Mouse (Mus musculus) activated CD4-positive, CD25-positive, alpha-beta regulatory T cell, adult 4 months (primary cell): ENCODE measurements around the gene Tnnc2. TPM values are rescaled to one million over a fixed set of nuclear protein-coding genes. Genes with fewer than 3 reads are reported as not detected.

Experiments used
- ATAC-seq: one replicate; pipeline ENCODE4 v1.8.0; 2017
- polyA plus RNA-seq, 2 experiments: library from polyadenylated mRNA; unstranded; fragments of 100-300 nt; shearing (Covaris generic); gene quantifications; one replicate each; pipeline ENCODE4 v1.2.1; 2017

The Tnnc2 gene
- polyA plus RNA-seq, 2 experiments from 2014 or later: not detected

DNA sequence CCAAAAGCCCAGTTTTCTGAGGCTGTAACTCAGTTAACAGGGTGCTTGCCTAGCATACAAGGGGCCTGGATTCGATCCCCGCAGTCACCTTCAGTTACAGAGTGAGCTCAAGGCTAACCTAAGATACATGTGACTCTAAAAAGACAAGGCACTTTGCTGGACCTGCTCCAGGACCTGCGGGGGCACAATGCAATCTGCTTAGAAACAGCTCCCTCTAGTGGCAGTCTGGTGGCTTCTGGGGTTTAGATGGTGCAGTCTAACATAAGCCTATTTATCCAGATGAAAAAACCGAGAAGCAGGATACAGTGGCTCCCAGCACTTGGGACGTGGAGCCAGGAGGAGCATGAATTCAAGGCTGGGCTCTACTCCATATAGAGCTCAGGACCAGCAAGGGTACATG is 14.5 kb upstream of the Tnnc2 start:
- ATAC-seq: peak; percentile 63

DNA sequence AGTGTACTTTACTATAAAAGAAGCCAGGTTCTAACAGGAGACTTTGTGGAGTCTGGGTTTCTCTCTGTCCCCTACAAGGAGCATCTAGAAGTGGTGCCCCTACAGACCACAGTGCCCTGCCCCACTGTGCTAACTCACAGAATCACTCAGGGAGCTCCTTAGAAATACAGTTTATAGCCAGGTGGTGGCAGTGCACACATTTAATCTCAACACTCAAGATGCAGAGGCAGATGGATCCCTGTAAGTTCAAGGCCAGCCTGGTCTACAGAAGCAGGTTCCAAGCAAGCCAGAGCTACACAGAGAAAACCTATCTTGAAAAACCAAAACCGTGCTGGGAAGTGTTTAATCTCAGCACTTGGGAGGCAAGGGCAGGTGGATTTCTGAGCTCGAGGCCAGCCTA is 14.0 kb upstream of the Tnnc2 start:
- no peak for ATAC-seq

DNA sequence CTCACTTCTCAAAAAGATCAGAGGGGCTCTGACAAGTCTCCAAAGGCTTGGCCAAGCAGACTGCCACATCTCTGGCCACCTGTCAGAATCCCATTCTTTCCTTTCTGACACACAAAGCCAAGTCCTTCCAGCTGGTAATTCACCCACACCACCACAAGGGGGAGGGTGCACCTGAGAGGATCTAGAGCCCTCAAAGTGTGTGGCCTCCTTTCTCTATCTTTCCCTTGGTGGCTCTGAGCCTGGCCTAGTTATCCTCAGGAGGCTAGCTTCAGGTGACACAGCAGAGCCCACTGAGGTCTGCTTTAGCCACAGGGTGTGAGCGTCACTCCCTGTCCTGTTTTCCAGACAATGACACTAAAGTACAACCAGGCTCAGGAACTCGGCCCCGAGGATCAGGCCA is 13.5 kb upstream of the Tnnc2 start:
- ATAC-seq: peak; percentile 52

DNA sequence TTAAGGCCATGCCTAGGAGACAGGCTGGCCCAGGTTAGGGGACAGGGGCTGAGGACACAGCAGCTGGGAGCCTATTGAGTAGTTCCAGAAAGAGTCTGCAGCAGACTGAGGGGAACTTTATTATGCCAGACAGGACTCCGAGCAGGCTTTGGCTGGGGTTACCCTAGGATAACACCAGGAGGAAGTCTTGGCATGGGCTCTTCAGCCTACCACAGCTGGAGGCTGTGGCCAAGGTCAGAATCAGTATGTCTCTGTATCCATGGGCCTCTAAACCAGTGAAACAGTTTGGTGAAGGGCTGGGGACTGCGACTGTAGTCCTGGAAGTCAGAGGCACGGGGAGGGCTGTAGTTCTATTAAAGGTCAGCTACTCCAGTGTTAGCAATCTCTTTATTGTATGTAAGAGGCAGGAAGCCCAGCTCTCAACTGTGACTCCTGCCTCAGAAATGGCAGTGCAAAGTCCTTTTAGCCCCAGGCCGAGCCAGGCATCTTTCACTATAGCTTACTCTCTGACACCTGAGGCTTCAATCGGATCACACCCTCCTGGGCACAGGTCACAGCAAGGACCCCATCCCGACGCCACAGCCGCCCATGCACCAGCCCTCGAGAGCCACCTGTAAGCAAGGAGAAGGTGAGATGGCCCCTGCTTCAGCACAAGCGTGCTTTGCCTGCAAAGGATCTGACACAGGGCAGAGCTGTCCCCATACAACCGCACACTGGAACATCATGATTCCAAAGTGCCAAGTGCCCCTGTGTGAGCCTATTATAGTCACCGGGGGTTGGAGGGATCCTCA is 12.8 kb upstream of the Tnnc2 start:
- ATAC-seq: no peak

DNA sequence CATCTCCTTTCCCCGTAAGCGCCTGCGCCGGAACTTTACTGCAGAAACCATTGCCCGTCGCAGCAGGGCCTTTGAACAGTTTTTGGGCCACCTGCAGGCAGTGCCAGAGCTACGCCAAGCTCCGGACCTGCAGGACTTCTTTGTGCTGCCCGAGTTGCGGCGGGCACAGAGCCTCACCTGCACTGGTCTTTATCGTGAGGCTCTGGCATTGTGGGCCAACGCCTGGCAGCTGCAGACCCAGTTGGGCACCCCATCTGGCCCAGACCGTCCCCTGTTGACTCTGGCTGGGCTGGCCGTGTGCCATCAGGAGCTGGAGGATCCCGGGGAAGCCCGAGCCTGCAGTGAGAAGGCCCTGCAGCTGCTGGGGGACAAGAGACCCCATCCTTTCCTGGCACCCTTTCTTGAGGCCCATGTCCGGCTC is 12.1 kb upstream of the Tnnc2 start:
- ATAC-seq: no peak

DNA sequence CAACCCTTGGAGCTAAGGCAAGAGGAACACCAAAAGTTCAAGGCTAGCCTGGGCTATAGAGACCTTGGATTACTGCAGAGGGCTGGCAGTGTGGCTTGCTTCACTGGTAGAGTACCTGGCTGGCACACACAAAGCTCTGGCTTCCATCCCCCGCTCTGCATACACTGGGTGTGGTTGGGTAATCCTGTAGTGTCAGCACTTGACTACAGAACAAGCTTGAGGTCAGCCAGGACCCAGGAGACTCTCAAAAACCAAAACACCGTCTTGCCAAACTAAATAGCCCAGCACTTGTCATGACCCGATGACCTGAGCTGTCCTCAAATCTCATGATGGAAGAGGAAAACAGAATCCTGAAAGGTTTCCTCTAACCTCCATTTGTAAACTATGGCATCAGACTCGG is 10.7 kb upstream of the Tnnc2 start:
- ATAC-seq: no peak

DNA sequence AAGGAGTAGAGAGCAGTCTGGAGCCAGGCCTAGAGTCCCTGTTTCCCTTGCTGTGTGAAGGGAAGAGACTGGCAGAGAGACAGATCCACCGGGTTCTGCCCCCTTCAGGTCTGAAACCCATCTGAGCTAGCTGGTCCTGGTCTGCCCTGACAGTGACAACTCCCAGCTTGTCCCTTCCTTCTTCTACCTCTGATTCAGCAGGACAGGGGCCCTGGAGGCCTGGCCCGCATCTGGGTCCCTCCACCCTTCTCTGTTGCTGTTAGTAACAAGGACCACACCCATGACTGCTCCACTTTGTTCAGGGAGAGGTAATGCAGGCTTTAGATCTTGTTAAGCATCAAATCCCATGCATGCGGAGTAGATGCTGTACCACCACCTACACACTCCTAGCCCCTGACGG is 8.6 kb upstream of the Tnnc2 start:
- ATAC-seq: no peak

DNA sequence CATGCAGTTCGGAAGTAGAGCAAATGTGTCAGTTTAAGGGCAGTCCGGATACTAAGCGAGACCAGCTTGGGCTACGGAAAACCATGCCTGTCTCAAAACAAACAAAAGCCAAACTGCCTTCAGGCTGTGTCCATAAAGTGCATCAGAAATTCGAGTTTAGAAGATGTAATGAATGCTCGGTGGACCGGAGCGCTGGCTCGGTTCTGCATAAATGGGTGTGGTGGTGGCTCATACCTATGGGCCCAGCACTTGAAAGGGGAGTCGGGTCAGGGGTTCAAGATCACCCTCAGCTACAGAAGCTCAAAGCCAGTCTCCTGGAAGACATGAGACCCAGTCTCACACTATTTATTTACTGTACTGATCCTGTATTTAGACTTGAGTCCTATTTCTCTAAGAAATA is 8.0 kb upstream of the Tnnc2 start:
- no peak for ATAC-seq

DNA sequence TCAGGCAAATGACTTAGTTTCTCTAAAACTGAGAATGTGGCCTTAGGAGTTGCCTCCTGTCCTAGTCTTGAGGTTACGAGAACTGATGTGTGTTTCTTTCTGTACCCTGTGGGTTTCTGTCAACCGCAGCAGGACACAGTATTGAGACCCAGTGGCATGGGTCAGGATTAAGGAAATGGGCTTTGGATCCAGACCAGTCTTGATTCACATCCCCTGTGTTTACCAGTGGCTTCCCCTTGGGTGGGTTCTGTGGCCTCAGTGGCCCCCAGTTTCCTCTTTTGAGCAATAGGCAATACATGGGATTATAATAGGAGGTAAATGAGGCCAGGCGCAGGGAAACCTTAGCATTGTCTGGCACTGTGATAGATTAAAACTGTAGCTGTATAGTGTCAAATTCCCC is 7.3 kb upstream of the Tnnc2 start:
- ATAC-seq: no peak

DNA sequence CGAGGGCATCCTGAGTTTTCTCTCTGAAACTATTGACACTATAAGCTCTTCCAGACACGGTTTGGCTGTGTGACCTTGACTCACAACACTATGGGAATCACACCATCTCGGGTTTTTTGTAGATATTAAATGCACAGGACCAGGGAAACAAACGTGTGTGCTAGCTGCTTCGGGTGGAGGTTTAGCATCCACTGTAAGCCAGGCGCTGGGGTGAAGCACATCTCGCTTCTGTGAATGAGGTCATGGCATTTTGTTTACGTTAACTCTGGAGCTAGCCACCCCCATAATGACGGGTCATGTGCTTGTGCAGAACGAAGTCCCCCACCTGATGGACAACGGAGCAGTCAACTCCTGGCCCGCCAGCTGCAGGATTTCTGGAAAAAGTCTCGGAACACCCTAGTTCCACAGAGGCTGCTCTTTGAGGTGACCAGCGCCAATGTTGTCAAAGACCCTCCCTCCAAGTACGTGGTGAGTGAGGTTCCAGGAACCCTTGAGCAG is 6.7 kb upstream of the Tnnc2 start:
- ATAC-seq: no peak

DNA sequence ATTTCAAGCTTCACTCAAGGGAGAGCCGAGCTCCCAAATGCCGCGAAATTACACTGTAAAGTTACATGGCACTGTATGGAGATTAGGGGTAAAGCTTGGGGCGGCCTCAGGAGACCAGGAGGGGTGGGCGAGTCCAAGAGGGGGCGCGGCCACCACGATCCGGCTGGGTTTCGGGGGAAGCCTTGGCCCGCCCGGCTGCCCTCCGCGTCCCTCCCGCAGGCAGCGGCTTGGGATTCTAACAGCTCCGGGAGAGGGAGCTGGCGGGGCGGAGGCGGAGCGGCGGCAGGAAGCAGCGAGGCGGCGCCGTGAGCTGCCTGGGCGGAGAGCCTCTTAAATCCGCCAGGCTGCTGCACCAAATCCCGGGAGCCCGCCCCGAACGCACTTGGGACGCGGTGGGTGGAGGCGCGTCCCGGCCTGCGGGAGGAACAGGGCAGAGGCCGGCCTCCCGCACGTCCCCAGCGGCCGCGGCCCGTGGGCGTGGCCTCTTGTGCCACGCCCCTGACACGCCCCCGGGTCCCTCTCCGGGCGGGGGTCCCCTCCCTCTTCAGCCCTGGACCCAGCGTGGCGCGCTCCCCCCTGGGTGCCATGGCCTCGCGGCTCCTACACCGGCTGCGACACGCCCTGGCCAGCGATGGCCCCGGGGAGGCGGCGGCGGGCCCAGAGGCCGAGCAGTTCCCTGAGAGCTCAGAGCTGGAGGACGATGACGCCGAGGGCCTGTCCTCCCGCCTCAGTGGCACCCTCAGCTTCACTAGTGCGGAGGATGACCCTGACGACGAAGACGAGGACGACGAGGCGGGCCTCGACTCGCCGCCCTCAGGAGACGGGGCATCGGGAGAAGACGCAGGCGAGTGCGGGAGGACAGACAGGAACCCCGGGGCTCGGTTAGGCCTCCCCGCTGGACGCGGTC is 6.0 kb upstream of the Tnnc2 start, which contains the start of gene Snx21:
Gene Snx21, plus strand, starts transcription at position 343 of the 907 bp plus-strand sequence.
- peak; percentile 73 for ATAC-seq

DNA sequence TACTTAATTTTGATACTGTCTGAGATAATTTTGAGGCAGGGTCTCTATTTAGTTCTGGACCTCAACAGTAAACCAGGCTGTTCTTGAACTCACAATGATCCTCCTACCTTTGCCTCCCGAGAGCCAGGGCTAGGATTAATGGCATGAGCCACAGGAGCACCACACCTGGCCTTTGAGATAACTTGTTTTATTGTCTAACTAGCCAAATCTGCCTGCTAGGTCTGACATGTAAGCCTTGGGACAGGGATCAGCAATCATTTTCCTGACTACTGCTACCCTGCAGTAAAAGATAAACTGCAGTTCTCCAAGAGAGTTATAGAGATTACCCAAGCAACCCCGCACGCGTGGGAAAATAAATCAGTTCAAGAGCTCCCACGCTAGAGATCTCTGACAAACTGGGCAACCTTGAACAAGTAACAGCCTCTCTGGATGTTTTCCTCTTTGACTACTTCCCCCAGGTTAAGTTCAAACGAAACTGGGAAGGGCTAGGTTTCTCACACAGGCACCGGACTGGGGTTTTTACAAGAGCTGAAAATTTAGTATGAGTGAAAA is 5.2 kb upstream of the Tnnc2 start:
- ATAC-seq: no peak

DNA sequence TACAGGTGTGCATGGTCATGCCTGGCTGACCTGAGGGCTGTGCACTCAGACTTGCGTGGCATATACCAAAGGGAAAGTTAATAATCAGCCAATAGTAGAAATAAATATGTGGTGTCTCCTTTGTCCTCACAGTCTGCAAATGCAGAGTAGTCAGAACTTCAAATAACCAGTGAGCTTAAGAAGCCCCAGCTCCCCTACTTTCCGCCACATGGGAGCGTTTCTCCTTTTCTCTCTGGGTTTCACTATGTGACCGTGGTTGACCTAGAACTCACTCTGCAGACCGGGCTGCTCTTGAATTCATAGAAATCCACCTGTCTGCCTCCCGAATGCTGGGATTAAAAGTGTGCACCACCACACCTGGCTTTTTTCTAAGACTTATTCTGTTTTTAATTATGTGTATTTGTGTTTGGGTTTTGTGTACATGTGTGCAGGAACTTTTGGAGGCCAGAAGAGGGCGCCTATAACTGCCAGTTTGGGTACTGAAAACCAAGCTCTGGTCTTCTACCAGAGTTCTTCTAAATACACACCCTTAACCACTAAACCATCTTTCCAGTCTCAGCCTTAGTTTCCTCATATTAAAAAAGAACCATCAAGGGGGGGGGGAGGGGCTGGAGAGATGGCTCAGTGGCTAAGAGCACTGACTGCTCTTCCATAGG is 4.3 kb upstream of the Tnnc2 start:
- no peak for ATAC-seq

DNA sequence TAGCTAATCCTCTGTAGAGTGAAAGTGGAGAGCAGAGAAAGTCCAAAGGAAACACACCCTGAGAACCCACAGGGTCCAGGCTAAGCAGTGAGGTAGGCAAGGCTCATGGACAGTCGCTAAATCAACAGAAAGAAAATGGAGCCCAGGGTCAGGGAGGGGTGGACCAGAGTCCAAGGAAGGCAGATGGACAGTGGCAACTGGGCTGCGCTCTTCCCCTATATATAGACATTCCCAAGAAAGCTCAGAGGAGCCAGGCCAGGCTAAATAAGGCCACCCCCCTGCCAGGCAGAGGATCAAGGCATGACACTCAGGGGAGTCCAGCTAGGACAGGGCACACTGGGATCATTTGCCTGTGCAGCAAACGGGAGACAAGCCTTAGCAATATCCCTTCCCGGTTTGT is 2.1 kb upstream of the Tnnc2 start:
- ATAC-seq: no peak

DNA sequence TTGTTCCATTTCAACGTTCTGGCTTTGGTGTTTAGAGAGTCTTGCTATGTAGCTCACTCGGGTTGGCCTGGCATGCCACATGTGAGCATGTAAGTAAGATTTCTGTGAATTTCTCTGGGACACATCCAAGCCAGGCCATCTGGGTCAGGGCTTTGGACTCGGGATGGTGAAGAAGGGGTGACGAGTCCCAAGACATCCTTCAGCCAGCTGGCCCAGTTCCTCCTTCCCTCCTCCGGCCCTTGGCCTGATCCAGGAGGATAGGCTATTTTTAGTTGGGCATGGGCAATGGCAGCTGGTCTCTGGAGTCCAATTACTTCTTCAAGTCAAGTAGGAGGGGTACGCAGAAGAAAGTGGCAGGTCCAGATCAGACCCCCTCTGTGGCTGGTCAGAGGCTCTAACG is 958 bp downstream of the Tnnc2 start:
- no peak for ATAC-seq

DNA sequence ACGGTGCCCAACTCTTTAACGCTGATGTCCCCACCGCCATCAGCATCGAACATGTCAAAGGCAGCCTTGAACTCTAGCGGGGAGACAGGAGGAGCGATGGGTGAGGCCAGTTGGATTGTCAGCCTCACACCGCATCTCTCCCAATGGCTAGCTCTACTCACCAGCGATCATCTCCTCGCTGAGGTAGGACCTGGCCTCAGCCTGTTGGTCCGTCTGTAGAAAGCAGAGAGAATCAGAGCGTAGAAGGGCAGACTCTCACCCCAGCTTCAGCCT is 1.8 kb downstream of the Tnnc2 start:
- no peak for ATAC-seq

DNA sequence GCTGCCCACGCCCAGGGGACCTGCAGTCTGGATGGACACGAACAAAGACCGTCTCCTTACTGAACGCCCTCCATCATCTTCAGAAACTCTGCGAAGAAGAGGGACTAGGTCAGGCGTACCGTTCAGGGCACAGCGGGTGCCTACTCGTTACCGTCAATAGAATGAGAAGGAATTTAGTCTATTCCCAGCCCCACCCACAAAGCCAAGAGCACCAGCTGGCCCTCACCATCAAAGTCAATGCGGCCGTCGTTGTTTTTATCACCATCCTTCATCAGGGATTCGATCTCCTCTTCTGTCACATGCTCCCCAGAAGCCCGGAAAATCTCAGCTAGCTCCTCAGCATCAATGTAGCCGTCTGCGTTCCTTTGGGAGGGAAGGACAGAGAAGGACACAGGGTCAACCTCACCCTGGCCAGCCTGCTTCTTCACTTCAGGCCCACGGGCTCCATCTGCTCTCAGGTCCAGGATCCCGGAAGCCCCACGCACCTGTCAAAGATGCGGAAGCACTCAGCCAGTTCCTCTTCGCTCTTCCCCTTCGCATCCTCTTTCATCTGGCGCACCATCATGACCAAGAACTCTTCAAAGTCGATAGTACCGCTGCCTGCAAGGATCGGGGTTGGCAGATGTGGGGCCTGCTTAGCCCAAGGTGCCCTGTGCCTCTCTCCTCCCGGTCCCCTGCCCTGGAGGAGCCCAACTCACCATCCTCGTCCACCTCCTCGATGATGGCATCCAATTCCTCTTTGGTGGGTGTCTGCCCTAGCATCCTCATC is 2.3 kb downstream of the Tnnc2 start:
- ATAC-seq: no peak

DNA sequence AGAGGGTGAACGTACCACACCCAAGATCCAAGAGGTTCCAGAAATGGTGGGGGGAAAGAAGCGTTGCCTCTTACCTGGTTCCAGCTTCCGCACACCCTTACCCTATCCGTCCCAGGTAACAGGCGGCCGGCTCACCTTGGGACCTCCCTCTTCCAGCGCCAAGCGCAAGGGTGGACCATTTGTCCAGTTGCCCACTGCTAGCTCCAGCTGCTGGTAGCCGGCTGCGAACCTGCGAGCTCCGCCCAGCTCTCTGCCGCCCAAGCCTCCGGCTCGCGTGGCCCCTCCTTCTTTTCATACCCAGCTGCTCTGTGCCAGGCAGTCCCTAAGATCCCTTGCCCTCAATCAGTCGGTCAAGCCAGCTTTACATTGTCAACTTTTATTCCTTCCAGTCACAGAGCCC is 3.0 kb downstream of the Tnnc2 start:
- no peak for ATAC-seq

DNA sequence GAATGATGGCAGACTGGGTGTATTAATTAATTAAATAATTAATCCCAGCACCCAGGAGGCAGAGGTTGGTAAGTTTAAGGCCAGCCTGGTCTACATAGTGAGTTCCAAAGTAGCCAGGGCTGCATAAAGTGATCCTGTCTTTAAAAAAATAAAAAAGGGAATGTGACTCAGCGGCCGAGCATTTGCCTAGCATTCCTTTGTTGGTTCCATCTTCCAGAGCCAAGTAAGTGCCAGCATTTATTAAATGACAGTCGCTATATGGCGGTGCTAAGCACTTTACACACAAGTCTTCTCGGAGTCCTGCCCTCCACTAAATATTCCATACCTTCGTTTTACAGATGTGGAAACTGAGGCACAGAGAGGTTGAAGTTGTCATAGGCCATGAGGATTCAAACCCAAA is 3.6 kb downstream of the Tnnc2 start:
- no peak for ATAC-seq

DNA sequence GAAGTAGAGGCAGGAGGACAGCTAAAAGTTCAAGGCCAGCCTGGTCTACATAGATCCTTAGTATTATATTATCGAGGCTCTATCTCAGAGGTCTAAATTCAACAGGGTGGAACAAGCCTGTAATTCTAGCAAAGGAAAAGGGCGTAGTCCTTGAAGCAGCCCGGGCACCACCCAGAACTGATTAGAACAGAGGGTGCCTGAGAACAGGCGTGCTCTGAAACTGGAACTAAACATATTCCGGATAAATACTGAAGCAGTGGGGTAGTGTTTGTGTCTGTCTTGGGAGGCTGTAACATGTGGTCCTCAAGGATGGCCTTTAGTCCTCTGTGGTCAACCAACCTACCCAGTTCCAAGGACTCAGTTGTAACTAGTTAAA is 5.8 kb downstream of the Tnnc2 start:
- ATAC-seq: no peak

DNA sequence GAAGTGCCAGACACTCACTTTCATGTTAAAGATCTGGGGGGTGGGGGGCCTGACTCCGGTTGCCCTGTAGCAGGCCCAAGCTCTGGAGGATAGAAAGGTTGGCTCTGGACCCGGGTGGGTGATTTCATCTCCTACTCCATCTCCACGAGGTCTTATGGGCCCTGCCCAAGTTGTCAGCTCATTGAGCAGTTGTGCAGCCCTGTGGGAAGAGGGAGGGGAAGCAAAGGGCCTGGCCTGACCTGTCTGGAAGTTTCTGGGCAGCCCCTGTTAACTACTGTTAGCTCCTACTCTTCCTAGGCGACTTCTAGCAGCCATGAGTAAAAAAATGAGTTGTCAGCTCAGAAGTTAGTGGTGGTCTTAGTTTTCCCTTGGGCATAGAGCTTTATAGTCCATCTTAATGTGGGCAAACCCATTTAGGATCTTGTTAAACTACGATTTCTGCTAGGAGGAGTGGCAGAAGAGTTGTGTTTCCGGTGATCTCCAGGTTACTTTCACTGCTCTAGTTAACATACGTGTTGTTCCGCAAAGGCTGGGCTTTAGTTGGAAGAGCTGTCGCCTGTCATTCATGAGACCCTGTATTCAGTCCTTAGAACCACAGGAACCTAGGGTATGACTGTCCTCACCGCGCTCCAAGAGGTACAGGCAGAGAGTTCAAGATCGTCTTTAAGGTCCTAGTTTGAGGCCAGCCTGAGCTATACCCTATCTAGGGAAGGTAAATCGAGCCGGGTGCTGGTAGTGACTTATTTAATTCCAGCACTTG is 6.4 kb downstream of the Tnnc2 start:
- ATAC-seq: no peak

DNA sequence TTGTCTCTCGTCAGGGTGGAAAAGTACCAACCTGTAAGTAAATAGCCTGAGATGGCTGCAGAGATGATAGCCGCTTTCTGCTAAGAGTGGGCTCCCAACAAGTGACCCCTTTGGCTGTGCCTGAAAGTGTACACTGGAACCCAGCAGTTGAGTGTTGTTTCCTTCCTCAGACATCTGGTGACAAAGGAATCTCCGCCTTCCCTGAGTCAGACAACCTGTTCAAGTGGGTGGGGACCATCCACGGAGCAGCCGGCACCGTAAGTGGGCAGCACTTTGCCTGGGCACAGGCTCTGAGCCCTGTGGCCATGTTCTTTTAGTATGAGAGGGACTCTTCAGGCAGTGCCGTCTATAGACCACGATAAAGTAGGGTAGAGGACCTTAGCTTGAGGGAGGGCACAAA is 8.6 kb downstream of the Tnnc2 start:
- ATAC-seq: no peak
